Mouse (Mus musculus): ENCODE data around the gene Dis3l. TPM values are rescaled to one million over a fixed set of nuclear protein-coding genes. Genes with fewer than 3 reads are reported as not detected.

The Dis3l gene
- polyA plus RNA-seq, 1 experiment from 2014 or later, result 23.6 TPM

GRCm38 (mm10) chr9:64268196-64268595 is 72.9 kb downstream of the Dis3l start:
- H3K36me3 ChIP-seq, result no peaks in the 10 kb centered on the region
- H3K27me3 ChIP-seq (ENCODE audit: low read depth, poor library complexity, severe bottlenecking), result no peaks in the 10 kb centered on the region
- DNase-seq (ENCODE audit: low spot score), result no peak
- H3K4me3 ChIP-seq, result no peak overlapping the region
- no peaks in the 10 kb centered on the region for H3K9me3 ChIP-seq (replicated peaks)
- 91% methylated on average over 10 of the region's 10 CpGs for WGBS
- no peaks in the 10 kb centered on the region for H3K4me1 ChIP-seq
- no peak overlapping the region for H3K27ac ChIP-seq

GRCm38 (mm10) chr9:64267231-64267630 is 73.9 kb downstream of the Dis3l start:
- no peaks in the 10 kb centered on the region for H3K4me1 ChIP-seq
- no peaks in the 10 kb centered on the region for H3K36me3 ChIP-seq
- no peak overlapping the region for H3K4me3 ChIP-seq
- no peaks in the 10 kb centered on the region for H3K27me3 ChIP-seq (ENCODE audit: low read depth, poor library complexity, severe bottlenecking)
- no peak overlapping the region for H3K27ac ChIP-seq
- DNase-seq (ENCODE audit: low spot score), result no peak
- WGBS, result 90% methylated on average over 1 of the region's 1 CpGs
- H3K9me3 ChIP-seq (replicated peaks), result no peaks in the 10 kb centered on the region

GRCm38 (mm10) chr9:64264813-64265212 is 76.3 kb downstream of the Dis3l start:
- H3K27ac ChIP-seq, result no peak overlapping the region
- H3K9me3 ChIP-seq (replicated peaks), result no peaks in the 10 kb centered on the region
- H3K27me3 ChIP-seq (ENCODE audit: low read depth, poor library complexity, severe bottlenecking), result no peaks in the 10 kb centered on the region
- WGBS, result 38% methylated on average over 1 of the region's 1 CpGs
- H3K4me3 ChIP-seq, result no peak overlapping the region
- no peak for DNase-seq (ENCODE audit: low spot score)
- no peaks in the 10 kb centered on the region for H3K36me3 ChIP-seq
- H3K4me1 ChIP-seq, result no peaks in the 10 kb centered on the region

GRCm38 (mm10) chr9:64261023-64261422 is 80.1 kb downstream of the Dis3l start:
- no peaks in the 10 kb centered on the region for H3K36me3 ChIP-seq
- no peak overlapping the region for H3K27ac ChIP-seq
- H3K4me3 ChIP-seq, result no peak overlapping the region
- H3K9me3 ChIP-seq (replicated peaks), result no peaks in the 10 kb centered on the region
- 91% methylated on average over 4 of the region's 4 CpGs for WGBS
- H3K27me3 ChIP-seq (ENCODE audit: low read depth, poor library complexity, severe bottlenecking), result no peaks in the 10 kb centered on the region
- no peak for DNase-seq (ENCODE audit: low spot score)
- no peaks in the 10 kb centered on the region for H3K4me1 ChIP-seq

GRCm38 (mm10) chr9:64259906-64260305 is 81.2 kb downstream of the Dis3l start:
- 91% methylated on average over 5 of the region's 5 CpGs for WGBS
- Histone ChIP-seq H3K36me3 (no peaks in the 10 kb centered on the region), H3K9me3 (replicated peaks) (no peaks in the 10 kb centered on the region), H3K27me3 (ENCODE audit: low read depth, poor library complexity, severe bottlenecking) (no peaks in the 10 kb centered on the region), H3K4me1 (no peaks in the 10 kb centered on the region), H3K27ac (no peak overlapping the region), H3K4me3 (no peak overlapping the region)
- DNase-seq (ENCODE audit: low spot score), result no peak

Other genes with a start within 250 kb of the Dis3l start
- not detected in 2 replicates for gene Lctl, start 224.1 kb downstream of the Dis3l start, polyA plus RNA-seq (2016; fragmentation: Nextera tagmentation; extraction: Ambion mirVana)
- gene Zwilch, start 168.2 kb downstream of the Dis3l start, polyA plus RNA-seq (2016; fragmentation: Nextera tagmentation; extraction: Ambion mirVana), result 47.1 and 52.1 TPM in 2 replicates
- 1,265 and 1,468 TPM in 2 replicates for gene Rpl4, start 167.9 kb downstream of the Dis3l start, polyA plus RNA-seq (2016; fragmentation: Nextera tagmentation; extraction: Ambion mirVana)
- gene Snapc5, start 162.0 kb downstream of the Dis3l start, polyA plus RNA-seq (2016; fragmentation: Nextera tagmentation; extraction: Ambion mirVana), result 28.6 and 31.5 TPM in 2 replicates
- gene Uchl4, start 106.1 kb downstream of the Dis3l start, polyA plus RNA-seq (2016; fragmentation: Nextera tagmentation; extraction: Ambion mirVana), result 3.5 and 3.7 TPM in 2 replicates
- gene Map2k1, start 87.7 kb downstream of the Dis3l start, polyA plus RNA-seq (2016; fragmentation: Nextera tagmentation; extraction: Ambion mirVana), result 76.5 and 82.6 TPM in 2 replicates
- gene Tipin, start 59.7 kb downstream of the Dis3l start, polyA plus RNA-seq (2016; fragmentation: Nextera tagmentation; extraction: Ambion mirVana), result 299 and 311 TPM in 2 replicates
- gene Megf11, start 44.3 kb upstream of the Dis3l start, polyA plus RNA-seq (2016; fragmentation: Nextera tagmentation; extraction: Ambion mirVana), result 1.1 and 1.7 TPM in 2 replicates